Mouse (Mus musculus): Measurements from ENCODE around the gene Gm14401.
"Not testable (repeated sequence)": the region's sequence is repeated elsewhere in the genome, so short reads cannot be mapped to it uniquely, and the experiment has no call there.

DNA sequence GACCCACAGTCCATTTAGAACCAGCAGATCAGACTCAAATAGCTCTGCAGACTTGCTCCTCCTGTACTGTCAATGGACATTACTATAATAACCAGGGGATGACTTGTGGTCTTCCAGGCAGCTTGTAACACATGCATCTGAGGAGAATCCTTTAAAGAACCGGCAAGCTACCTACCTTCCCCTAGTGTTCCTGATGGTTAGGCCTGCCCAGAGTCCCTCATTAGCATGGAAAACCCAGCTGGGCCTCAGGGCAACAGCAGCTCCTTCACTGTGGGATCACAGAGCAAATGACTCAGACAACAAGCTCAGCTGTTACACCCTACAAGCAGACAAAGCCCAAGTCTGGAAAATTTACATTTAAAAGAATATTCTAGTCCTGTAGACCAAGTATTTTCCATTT is 55.0 kb downstream of the Gm14401 start:
- TF ChIP-seq TCF12 (IDR thresholded peaks at IDR 0.05; ENCODE audit: insufficient read depth, poor library complexity, severe bottlenecking); MYOD1 (IDR thresholded peaks at IDR 0.05; ENCODE audit: control insufficient read depth in 1 of 3, insufficient read length in 2 of 3, low read depth in 2 of 3); POLR2A (IDR thresholded peaks at IDR 0.05; ENCODE audit: insufficient read length, low read depth); USF1 (IDR thresholded peaks at IDR 0.05; ENCODE audit: low read depth); E2F4 (IDR thresholded peaks at IDR 0.05; ENCODE audit: insufficient read depth); MYOG (IDR thresholded peaks at IDR 0.05; ENCODE audit: control insufficient read depth in 1 of 3, insufficient read depth in 1 of 3, insufficient read length in 2 of 3, low read depth in 2 of 3); MAX (IDR thresholded peaks at IDR 0.05; ENCODE audit: low read depth); SRF (IDR thresholded peaks at IDR 0.05; ENCODE audit: control insufficient read depth, insufficient read length, low read depth); TCF3 (IDR thresholded peaks at IDR 0.05; ENCODE audit: insufficient read length, low read depth); POLR2AphosphoS2 (IDR thresholded peaks at IDR 0.05; ENCODE audit: insufficient read length, low read depth); CEBPB (IDR thresholded peaks at IDR 0.05; ENCODE audit: insufficient read depth, poor library complexity, severe bottlenecking); REST (IDR thresholded peaks at IDR 0.05; ENCODE audit: insufficient read depth, insufficient read length): not testable (repeated sequence)

Measured in myocyte (in vitro differentiated cells).